Mouse (Mus musculus): ENCODE data around the gene Srbd1.

Srbd1 gene

GRCm38 (mm10) chr17:85985131-85985530, 159.8 kb downstream of the Srbd1 start:
- no peak for DNase-seq (ENCODE audit: low spot score)

GRCm38 (mm10) chr17:85982271-85982670, 162.7 kb downstream of the Srbd1 start:
- DNase-seq (ENCODE audit: low spot score), result no peak

- no peak for DNase-seq (ENCODE audit: low spot score)
Measured at GRCm38 (mm10) chr17:85981869-85982268, 163.1 kb downstream of the Srbd1 start.

GRCm38 (mm10) chr17:85978876-85979275, 166.1 kb downstream of the Srbd1 start:
- no peak for DNase-seq (ENCODE audit: low spot score)

- DNase-seq (ENCODE audit: low spot score), result no peak
Measured at GRCm38 (mm10) chr17:85975077-85975476, 169.9 kb downstream of the Srbd1 start.

- no peak for DNase-seq (ENCODE audit: low spot score)
Measured at GRCm38 (mm10) chr17:85974591-85974990, 170.4 kb downstream of the Srbd1 start.

- no peak for DNase-seq (ENCODE audit: low spot score)
Measured at GRCm38 (mm10) chr17:85971120-85971519, 173.9 kb downstream of the Srbd1 start.

- no peak for DNase-seq (ENCODE audit: low spot score)
Measured at GRCm38 (mm10) chr17:85961653-85962052, 183.3 kb downstream of the Srbd1 start.

GRCm38 (mm10) chr17:85951771-85952170, 193.2 kb downstream of the Srbd1 start:
- no peak for DNase-seq (ENCODE audit: low spot score)

- DNase-seq (ENCODE audit: low spot score), result no peak
Measured at GRCm38 (mm10) chr17:85949919-85950505, 195.0 kb downstream of the Srbd1 start.

GRCm38 (mm10) chr17:85948911-85949909, 195.8 kb downstream of the Srbd1 start:
- DNase-seq (ENCODE audit: low spot score), result no peak

GRCm38 (mm10) chr17:85944726-85945125, 200.2 kb downstream of the Srbd1 start:
- no peak for DNase-seq (ENCODE audit: low spot score)

- DNase-seq (ENCODE audit: low spot score), result no peak
Measured at GRCm38 (mm10) chr17:85943994-85944640, 200.9 kb downstream of the Srbd1 start.

GRCm38 (mm10) chr17:85943551-85943981, 201.4 kb downstream of the Srbd1 start:
- DNase-seq (ENCODE audit: low spot score), result no peak

GRCm38 (mm10) chr17:85943071-85943470, 201.9 kb downstream of the Srbd1 start:
- no peak for DNase-seq (ENCODE audit: low spot score)

- no peak for DNase-seq (ENCODE audit: low spot score)
Measured at GRCm38 (mm10) chr17:85942123-85942522, 202.9 kb downstream of the Srbd1 start.

- no peak for DNase-seq (ENCODE audit: low spot score)
Measured at GRCm38 (mm10) chr17:85941141-85941738, 203.7 kb downstream of the Srbd1 start.

GRCm38 (mm10) chr17:85937131-85937530, 207.8 kb downstream of the Srbd1 start:
- no peak for DNase-seq (ENCODE audit: low spot score)

GRCm38 (mm10) chr17:85935268-85935667, 209.7 kb downstream of the Srbd1 start:
- no peak for DNase-seq (ENCODE audit: low spot score)

All from layer of hippocampus, adult 9-10 months (tissue).